Mouse (Mus musculus) heart, embryonic 16.5 days (tissue): ENCODE results near the gene Macrod1. TPM values are rescaled to one million over a fixed set of nuclear protein-coding genes. Genes with fewer than 3 reads are reported as not detected.

Experiments used
- ATAC-seq: fragments of 200-750 bp; cut with Nextera tagmentation; replicated peaks from 2 replicates; pipeline ENCODE4 v1.8.0; 2017; ENCODE audit warnings: moderate number of reproducible peaks; ENCODE audit not compliant: insufficient read depth, low FRiP score; ENCODE audit errors: extremely low read depth
- H3K27ac ChIP-seq: fragments of 300-500 bp; sonication (generic); 2 replicates; pipeline ENCODE4 v1.5.1; 2014; ENCODE audit warnings: mild to moderate bottlenecking, low read length, control low read depth, moderate library complexity
- H3K27me3 ChIP-seq: fragments of 300-500 bp; sonication (generic); 2 replicates; pipeline ENCODE4 v1.6.1; 2014; ENCODE audit warnings: low read length, mixed read lengths; ENCODE audit not compliant: control insufficient read depth, insufficient read depth
- H3K36me3 ChIP-seq: fragments of 300-500 bp; sonication (generic); 2 replicates; pipeline ENCODE4 v1.6.1; 2014; ENCODE audit not compliant: control insufficient read depth, insufficient read depth
- H3K4me1 ChIP-seq: fragments of 300-500 bp; sonication (generic); 2 replicates; pipeline ENCODE4 v1.6.1; 2014; ENCODE audit warnings: low read length, mixed read lengths; ENCODE audit not compliant: control insufficient read depth, insufficient read depth
- H3K4me2 ChIP-seq: fragments of 300-500 bp; sonication (generic); 2 replicates; pipeline ENCODE4 v1.6.1; 2014; ENCODE audit warnings: low read depth, mild to moderate bottlenecking, control low read depth, low read length
- H3K4me3 ChIP-seq: fragments of 300-500 bp; sonication (generic); 2 replicates; pipeline ENCODE4 v1.5.1; 2014; ENCODE audit warnings: mild to moderate bottlenecking, control low read depth, low read length
- H3K9ac ChIP-seq: fragments of 300-500 bp; sonication (generic); 2 replicates; pipeline ENCODE4 v1.6.1; 2014; ENCODE audit warnings: low read length, control low read depth
- H3K9me3 ChIP-seq: fragments of 300-500 bp; sonication (generic); replicated peaks from 2 replicates; pipeline ENCODE4 v1.6.1; 2016; ENCODE audit warnings: low read length; ENCODE audit not compliant: control insufficient read depth
- WGBS: fragments of 180-500 bp; shearing (Covaris S2); extraction: QIAGEN DNeasy Blood & Tissue Kit; methylation state at CpG from one replicate; pipeline ENCODE4 v1.1.7; 2014; 5-methylcytosine and 5-hydroxymethylcytosine counted together
- polyA plus RNA-seq: library from polyadenylated mRNA; unstranded; fragments of >200 nt; fragmentation: Nextera tagmentation; extraction: Ambion mirVana; gene quantifications from 2 replicates; pipeline ENCODE4 v1.2.1, GENCODE M21; 2015

Gene Macrod1
- polyA plus RNA-seq, 1 experiment from 2014 or later, result 61.0 TPM

DNA sequence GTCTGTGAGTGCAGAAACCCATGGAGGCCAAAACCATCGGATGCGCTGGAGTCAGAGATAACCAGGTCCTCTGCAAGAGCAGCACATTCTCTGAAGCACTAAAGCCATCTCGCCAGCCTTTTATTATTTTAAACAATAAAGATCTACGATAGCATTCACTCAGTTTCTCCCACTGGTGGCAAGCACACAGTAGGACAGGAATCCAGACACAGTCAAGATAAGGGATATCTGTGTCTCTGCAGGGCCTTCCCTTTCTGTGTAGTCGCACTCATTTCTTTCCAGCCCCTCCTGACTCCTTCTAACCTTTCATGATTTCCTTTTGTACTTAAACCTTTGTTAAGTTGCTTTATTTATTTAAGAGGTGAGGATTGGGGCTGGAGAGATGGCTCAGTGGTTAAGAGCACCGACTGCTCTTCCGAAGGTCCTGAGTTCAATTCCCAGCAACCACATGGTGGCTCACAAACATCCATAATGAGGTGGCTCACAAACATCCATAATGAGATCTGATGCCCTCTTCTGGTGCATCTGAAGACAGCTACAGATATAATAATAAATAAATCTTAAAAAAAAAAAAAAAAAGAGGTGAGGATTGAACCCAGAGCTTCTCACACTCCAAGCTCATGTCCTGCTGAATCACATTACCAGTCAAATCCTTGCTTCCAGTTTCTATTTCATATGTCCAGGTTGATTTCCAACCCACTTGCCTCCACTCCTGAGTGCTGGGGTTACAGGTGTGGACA is 153.5 kb downstream of the Macrod1 start:
- Histone ChIP-seq H3K9ac (no peak overlapping the region), H3K27ac (no peak overlapping the region), H3K4me3 (no peak overlapping the region), H3K36me3 (peaks cover 21% of the 10 kb centered on the region), H3K9me3 (no peaks in the 10 kb centered on the region), H3K4me1 (peaks cover 21% of the 10 kb centered on the region), H3K27me3 (no peaks in the 10 kb centered on the region), H3K4me2 (no peak overlapping the region)
- 85% methylated on average over 7 of the region's 7 CpGs for WGBS
- ATAC-seq, result no peak

DNA sequence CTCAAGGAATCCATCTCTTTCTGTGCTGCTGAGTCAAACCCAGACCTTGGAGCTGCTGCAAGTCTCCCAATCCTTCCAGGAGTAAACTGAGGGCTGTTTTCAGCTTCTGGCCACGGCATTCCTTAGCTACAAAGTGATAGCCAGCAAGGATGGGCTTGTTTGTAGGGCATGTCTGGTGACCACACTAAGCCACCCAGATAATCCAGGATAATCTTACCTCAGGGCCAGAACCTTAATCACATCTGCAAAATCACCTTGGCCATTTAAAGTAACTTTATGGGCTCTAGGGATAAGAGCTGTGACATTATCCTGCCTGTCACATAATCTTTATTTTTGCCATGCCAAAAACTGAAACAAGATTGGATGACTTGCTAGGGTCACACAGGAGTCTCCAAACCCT is 155.6 kb downstream of the Macrod1 start:
- WGBS, result 69% methylated on average over 1 of the region's 1 CpGs

DNA sequence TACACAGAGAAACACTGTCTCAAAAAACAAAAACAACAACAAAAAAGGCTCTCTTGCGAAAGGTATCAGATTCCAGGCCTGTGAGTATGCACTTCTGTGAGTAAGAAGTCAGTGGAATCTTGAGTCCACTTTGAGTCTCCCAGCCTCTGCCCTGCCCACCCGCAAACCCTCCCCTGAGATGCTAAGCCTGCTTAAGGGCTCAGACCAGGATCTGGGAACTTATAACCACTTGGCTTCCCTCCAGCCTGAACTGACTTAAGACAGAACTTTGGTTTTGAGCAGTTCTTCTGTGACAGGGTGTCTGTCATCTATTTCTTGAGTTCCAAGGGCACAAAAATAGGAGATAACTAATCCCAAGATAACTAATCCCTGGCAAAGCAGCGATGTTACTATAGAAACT is 156.4 kb downstream of the Macrod1 start:
- Histone ChIP-seq H3K36me3 (peaks cover 21% of the 10 kb centered on the region), H3K4me2 (no peak overlapping the region)
- ATAC-seq, result no peak

More for the DNA sequence above, 155.6 kb downstream of the Macrod1 start:
- no peak overlapping the region for H3K4me2 ChIP-seq
- no peak overlapping the region for H3K4me3 ChIP-seq
- H3K27me3 ChIP-seq, result no peaks in the 10 kb centered on the region
- no peak overlapping the region for H3K9ac ChIP-seq
- H3K27ac ChIP-seq, result no peak overlapping the region
- H3K36me3 ChIP-seq, result peaks cover 21% of the 10 kb centered on the region
- H3K4me1 ChIP-seq, result peaks cover 27% of the 10 kb centered on the region
- no peaks in the 10 kb centered on the region for H3K9me3 ChIP-seq
- no peak for ATAC-seq

DNA sequence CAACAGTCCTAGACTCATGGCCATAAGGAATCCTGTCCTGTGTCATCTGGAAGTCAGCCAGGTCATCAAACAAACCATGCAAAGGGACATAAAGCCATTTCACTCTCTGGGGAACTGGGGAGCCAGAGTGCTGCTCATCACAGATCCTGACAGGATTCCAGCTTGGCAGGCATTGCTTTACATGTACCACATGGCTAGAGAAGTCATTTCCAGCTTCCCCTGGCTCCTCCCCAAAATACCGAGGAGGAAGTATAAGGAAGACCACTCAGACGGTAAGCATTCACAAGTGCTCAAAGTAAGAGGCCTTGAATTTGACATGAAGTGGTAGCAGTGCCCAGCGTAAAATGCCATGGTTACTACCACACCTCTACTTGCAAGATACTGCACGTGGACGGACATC is 157.9 kb downstream of the Macrod1 start:
- WGBS, result 59% methylated on average over 5 of the region's 5 CpGs
- no peaks in the 10 kb centered on the region for H3K9me3 ChIP-seq
- peaks cover 30% of the 10 kb centered on the region for H3K4me1 ChIP-seq
- H3K36me3 ChIP-seq, result peaks cover 21% of the 10 kb centered on the region
- no peaks in the 10 kb centered on the region for H3K27me3 ChIP-seq
- no peak for ATAC-seq
- no peak overlapping the region for H3K9ac ChIP-seq
- peak overlapping the region; percentile 15 for H3K4me3 ChIP-seq
- no peak overlapping the region for H3K27ac ChIP-seq
- H3K4me2 ChIP-seq, result peak overlapping the region; percentile 77

More for the DNA sequence above, 156.4 kb downstream of the Macrod1 start:
- Histone ChIP-seq H3K4me1 (peaks cover 30% of the 10 kb centered on the region), H3K9me3 (no peaks in the 10 kb centered on the region), H3K27ac (no peak overlapping the region), H3K27me3 (no peaks in the 10 kb centered on the region), H3K4me3 (no peak overlapping the region), H3K9ac (no peak overlapping the region)
- WGBS, result 86% methylated on average over 3 of the region's 3 CpGs

DNA sequence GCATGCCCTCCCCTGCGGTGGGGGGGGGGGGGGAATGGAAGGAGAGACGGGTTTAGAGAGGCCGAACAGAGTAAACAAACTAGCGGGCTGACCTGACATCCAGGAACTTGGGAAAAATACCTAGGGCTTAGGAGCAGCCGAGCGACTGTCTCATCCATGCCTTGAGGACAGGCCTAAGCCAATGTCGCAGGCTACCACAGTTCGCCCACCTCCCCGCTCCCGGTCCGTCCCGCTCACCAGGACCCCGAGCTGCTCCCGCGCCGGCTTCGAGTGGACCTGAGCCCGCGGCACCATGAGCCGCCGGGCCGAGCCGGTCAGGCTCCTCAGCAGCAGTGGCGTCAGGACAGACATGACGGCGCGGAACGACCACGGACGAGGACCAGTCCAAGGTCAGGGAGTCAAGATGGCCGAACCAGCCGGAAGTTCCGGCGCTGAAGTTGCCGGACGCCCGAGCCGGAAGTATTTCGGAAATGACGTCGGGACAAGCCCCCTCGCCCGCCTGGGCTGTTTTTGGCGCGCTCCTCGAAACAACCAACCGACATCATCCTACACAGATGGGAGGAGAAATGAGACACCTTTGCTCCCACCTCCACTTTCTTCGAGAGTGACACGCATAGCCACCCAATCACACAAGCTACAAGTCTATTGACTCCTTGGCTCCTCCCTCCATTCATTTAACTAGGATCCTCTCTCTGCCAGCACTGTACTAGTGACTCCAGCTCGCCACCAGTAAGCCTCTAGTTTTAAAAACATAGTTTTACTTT is 160.7 kb downstream of the Macrod1 start, which contains the start of gene Cox8a:
Cox8a (minus strand) TSS at position 455 of the 764 bp plus-strand sequence.
- no peaks in the 10 kb centered on the region for H3K9me3 ChIP-seq
- peak; percentile 97 for ATAC-seq
- H3K27ac ChIP-seq, result peak within 1 kb of the TSS; percentile 94
- H3K9ac ChIP-seq, result peak within 1 kb of the TSS; percentile 94
- peak within 1 kb of the TSS; percentile 77 for H3K4me2 ChIP-seq
- WGBS, result under 1% methylated on average over 50 of the region's 50 CpGs
- H3K4me3 ChIP-seq, result peak within 1 kb of the TSS; percentile 82
- peaks cover 30% of the 10 kb centered on the region for H3K4me1 ChIP-seq
- peaks cover 16% of the 10 kb centered on the region for H3K36me3 ChIP-seq
- no peaks in the 10 kb centered on the region for H3K27me3 ChIP-seq

DNA sequence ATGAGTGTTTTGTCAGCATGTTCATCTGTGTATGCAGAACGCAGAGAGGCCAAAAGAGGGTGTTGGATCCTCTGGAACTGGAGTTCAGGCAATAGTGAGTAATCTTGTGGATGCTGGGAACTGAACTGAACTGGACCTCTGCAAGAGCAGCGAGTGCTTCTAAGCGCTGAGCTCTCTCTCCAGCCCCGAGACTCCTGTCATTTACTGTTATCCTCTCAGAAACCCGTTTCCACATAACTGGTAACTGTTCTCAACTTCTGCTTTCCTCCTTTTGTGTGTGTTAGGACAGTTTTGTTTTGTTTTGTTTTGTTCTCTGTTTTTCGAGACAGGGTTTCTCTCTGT is 161.3 kb downstream of the Macrod1 start:
- Histone ChIP-seq H3K4me3 (peak overlapping the region; percentile 82), H3K4me2 (peak overlapping the region; percentile 69), H3K9ac (peak overlapping the region; percentile 44; the same call in 1 of the 2 replicates), H3K36me3 (peaks cover 16% of the 10 kb centered on the region), H3K9me3 (no peaks in the 10 kb centered on the region), H3K27me3 (no peaks in the 10 kb centered on the region), H3K27ac (0 out of 2 replicates have a peak overlapping the region, but pooled peaks have one; percentile 19), H3K4me1 (peaks cover 30% of the 10 kb centered on the region)
- 12% methylated on average over 6 of the region's 6 CpGs for WGBS
- ATAC-seq, result no peak

DNA sequence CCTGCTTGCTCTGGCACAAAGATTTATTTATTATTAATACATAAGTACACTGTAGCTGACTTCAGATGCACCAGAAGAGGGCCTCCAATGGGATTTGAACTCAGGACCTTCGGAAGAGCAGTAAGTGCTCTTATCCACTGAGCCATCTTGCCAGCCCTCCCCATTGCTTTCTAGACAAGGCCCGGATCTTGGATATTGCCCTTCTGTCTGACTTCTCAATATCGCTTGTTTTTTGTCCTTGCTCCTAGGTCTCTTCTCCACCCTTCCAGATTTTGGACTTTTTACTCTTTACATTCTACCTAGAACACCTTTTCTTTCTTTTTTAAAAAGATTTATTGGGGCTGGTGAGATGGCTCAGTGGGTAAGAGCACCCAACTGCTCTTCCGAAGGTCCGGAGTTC is 162.1 kb downstream of the Macrod1 start:
- no peaks in the 10 kb centered on the region for H3K9me3 ChIP-seq
- no peaks in the 10 kb centered on the region for H3K27me3 ChIP-seq
- H3K4me1 ChIP-seq, result peaks cover 30% of the 10 kb centered on the region
- H3K4me3 ChIP-seq, result no peak overlapping the region
- no peak overlapping the region for H3K27ac ChIP-seq
- no peak overlapping the region for H3K4me2 ChIP-seq
- no peak overlapping the region for H3K9ac ChIP-seq
- peaks cover 12% of the 10 kb centered on the region for H3K36me3 ChIP-seq
- ATAC-seq, result no peak
- WGBS, result 95% methylated on average over 5 of the region's 5 CpGs

DNA sequence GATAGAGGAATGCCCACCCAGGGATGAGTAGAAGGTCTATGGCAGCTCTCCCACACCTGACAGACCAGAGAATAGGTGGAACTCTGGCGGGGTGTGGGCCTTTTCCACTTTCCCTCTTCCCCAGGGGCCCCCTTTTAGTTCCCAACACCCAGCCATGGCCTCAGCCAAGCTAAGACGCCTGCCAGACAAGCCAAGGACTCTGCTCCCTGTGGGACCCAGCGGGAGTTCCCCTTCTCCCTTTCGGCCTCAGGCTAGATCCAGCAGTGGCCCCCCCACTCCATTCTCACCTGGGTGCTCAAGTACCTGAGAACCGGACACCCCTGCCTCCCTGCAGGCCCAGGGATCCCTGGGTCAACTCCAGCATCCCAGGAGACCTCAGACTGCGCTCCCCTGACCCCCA is 165.6 kb downstream of the Macrod1 start:
- no peaks in the 10 kb centered on the region for H3K9me3 ChIP-seq
- H3K36me3 ChIP-seq, result peaks cover 13% of the 10 kb centered on the region
- H3K4me3 ChIP-seq, result no peak overlapping the region
- H3K27ac ChIP-seq, result no peak overlapping the region
- ATAC-seq, result no peak
- H3K4me2 ChIP-seq, result no peak overlapping the region
- 83% methylated on average over 6 of the region's 6 CpGs for WGBS
- H3K9ac ChIP-seq, result no peak overlapping the region
- H3K27me3 ChIP-seq, result no peaks in the 10 kb centered on the region
- H3K4me1 ChIP-seq, result peaks cover 3% of the 10 kb centered on the region; the same call in 1 of the 2 replicates

DNA sequence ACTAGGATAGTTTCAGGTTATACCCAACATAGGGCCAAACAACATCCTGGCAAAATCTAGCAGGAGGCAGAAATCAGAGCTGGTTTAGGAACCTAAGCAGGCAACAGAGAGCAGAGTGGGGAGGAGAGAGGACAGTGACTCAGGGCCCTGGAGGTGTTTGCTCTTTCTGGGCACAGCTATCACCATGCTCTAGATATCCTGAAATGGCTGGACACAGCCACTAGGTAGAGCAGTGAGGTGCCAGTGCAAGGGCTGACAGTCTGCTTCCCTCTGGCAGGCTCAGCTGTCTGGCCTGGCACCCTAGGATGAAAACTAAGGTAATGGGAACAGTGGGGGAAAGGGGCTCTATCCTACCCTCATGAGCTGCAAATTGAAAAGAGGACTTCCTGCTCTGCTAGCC is 166.9 kb downstream of the Macrod1 start:
- ATAC-seq, result no peak
- Histone ChIP-seq H3K4me1 (no peaks in the 10 kb centered on the region), H3K27ac (no peak overlapping the region), H3K27me3 (no peaks in the 10 kb centered on the region), H3K36me3 (peaks cover 25% of the 10 kb centered on the region), H3K9me3 (no peaks in the 10 kb centered on the region), H3K4me2 (no peak overlapping the region), H3K4me3 (no peak overlapping the region), H3K9ac (no peak overlapping the region)
